Mouse (Mus musculus): ENCODE data around the gene Spint2.

The Spint2 gene

DNA sequence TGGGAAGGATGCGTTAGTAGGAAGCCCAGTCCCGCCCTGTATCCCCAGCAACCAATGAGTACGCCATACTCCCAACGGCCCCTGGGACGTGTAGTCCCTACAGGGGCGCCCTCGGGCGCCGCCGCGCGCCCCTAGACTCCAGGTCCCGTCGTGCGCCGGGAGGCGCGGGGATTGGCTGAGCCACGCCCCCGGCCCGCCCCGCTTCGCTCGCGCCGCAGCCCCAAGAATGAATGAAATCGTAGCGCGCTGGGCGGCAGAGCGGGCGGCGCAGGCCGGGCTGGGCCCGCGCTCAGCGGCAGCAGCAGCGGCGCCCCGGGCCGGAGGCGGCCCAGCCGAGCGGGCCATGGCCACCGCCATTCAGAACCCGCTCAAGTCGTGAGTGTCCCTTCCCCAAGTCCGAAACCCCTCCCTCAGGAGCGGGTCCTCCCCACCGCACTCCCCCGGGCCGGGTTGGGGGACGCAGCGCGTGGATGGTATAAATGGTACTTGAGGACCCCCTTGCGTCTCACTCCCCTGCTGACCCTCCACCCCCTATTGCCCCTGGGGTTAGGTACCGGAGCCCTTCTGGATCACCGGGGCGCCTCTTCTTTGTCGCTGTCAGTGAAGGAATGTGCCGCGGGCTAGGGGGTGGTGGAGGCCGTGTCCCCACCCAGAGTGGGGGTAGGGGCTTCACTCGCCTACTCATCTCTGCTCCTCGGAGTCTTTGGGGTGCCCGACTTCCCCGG, 22.2 kb upstream of the Spint2 start, which contains the start of gene Dpf1:
TSS of gene Dpf1 (plus strand) at position 214 of the 725 bp plus-strand sequence.
- peak; percentile 93 for DNase-seq

DNA sequence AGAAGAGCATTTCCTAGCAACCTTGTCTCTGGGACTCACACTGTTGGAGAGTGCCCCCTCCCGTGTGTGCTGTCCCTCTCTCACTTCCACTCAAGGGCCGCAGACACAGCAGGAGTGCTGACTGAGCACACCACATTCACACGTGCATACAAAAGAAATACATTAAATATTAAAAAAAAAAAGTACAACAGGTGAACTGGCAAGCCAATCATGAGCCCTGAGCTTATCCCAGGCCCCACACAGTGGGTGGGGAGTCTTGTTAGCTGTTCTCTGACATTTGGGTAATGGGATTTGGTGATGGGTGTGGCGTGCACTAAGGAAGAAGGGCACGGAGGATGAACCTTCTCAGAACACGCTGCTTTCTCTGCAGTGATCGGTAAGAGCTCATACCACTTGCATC, 20.9 kb upstream of the Spint2 start:
- DNase-seq = no peak

GRCm38 (mm10) chr7:29301127-29301566, 19.4 kb upstream of the Spint2 start:
- peak; percentile 55 for DNase-seq

DNA sequence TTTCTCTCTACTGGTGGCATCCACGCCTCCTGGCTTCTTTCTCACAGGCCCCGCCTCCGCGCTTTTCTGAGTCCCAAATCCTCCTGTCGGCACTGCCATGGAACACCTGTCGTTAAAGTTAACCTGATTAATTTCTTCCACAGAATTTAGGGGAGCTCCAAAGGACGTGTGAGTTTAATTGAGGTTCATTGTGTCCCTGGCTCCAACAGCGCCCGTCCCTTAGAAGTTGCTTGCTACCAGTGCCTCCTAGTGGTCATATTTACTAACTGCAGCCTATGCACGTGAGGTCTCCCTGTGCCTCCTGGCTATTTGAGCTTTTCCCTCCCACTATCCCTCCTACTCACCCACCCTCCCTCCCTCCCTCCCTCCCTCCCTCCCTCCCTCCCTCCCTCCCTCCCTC, 15.3 kb upstream of the Spint2 start:
- no peak for DNase-seq

DNA sequence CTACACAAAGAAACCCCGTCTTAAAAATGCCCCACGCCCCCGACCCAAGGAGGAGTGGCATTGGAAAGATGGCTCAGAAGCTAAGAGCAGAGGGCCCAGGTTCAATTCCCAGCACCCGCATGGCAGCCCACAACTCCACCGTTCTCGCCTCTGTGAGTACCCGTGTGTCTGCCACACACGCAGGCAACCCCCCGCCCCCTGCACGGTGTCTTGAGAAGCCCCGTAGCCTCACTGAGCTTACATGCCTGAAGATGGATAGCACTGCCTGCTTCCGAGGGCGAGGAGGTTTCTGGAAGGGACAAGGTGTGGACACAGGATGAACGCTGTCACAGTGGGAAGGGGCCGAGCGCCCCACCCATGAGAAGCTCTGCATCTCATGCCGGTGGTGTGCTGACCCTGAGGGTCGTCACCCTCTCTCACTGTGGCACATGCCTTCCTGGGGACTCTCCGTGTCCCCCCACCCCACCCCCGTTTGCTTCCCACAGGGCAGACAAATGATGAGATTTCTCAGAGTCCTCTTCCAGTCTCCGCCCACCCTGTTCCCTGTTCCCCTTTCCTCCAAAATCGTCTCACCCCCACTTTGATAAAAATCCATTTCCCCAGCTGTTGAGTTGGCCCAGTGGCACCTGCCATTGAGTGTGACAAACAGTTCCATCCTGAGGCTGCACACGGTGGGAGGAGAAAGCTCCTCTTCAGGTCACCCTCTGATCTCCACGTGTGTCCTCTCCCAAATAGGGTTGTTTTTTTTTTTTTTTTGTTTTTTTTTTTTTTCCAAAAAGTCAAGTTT, 14.3 kb upstream of the Spint2 start:
- DNase-seq = no peak

DNA sequence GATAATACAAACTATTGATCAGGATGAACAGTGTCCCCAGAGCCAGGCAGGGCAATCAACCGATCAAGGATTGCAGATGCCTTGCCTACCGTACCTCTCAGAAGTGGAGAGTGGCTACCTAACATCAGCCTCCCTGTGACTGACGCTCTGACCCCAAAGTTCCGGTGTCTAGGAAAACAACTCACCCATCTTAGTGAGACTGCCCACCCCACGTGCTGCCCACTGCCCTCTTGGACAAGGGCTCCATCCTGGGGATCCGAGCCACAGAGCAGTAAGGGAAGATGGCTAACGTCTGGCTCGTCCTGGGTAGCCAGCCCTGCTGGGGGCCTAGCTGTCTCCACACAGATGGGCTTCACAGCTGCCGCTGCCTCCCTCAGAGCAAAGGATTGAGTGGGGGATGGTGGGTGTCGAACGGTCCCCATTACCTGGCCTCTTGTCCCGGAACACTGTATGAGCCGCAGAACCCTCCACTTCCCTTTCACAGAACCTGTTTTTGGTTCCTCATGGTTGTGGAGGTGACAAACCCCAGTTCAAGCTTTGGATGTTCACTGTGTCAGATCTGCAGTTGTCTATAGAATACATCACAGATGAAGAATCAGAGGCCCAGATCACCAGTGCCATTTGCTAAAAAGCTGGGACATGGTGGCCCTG, 12.5 kb upstream of the Spint2 start:
- no peak for DNase-seq

DNA sequence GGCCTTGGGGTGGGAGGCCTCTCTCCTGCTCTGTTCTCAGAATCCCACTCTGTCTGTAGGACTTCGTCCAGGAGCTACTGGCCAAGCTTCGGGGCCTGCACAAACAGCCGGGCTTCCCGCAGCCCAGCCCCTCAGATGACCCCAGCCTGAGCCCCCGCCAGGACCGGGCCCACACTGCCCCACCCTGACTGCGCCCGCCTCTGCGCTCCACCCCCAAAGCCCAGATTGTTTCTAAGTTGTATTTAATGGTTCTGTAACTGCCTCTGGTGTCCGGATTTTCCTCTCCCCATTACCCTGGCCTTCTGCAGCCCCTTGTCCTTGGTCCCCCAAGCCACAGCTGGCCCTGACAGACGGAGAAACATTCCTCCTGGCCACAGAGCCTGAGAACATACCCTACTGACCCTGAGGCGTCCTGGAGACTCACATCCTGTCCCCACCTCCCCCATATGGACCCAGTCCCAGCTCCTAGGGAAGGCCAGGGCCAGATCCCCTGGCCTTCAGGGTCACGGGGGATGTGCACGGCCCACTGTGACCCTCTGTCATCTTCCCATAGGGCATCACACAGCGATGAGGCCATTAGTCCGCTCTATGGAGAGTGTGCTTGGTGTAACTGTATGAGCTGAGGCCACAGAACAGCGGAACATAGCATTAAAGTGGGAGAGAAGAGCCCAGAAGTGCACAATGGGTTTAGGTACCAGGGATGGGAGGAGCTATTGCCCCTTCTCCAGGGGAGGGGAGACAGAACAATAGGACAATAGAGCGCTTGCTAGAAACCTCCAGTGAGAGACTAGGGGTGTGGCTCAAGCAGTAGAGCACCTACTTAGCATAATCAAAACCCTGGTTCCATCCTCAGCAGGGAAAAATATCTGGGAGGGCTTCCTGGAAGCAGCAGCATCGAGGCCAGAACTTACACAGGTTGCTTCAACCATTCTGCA, 11.7 kb upstream of the Spint2 start:
- no peak for DNase-seq

DNA sequence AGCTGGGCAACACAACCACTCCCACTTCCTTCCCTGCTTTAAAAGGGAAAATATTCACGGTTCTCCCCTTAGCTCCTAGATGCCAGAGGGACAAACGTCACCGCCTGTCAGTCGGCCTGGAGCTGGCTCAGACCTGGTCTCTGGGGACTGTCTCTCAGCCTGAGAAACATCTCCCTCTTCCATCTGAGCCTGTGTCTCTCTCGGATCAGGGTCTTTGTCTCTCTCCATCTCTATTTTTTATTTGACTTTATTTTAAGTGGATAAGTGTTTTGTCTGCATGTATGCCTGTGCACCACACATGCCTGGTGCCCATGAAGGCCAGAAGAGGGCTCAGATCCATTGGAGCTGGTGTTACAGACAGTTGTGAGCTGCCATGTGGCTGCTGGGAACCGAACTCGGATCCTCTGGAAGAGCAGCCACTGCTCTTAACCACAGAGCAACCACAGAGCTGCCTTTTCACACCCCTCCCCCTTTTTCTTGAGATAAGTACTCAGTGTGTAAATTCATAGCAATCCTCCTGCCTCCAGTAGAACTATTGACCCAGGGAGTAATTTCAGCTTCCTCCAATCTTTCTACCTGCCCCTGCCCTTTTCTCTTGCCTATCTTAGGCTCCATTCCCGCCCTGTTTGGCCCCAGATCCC, 10.9 kb upstream of the Spint2 start:
- DNase-seq = no peak

- DNase-seq = no peak
Observed at GRCm38 (mm10) chr7:29291616-29292457, 10.1 kb upstream of the Spint2 start.

GRCm38 (mm10) chr7:29290691-29291485, 9.2 kb upstream of the Spint2 start:
- no peak for DNase-seq

DNA sequence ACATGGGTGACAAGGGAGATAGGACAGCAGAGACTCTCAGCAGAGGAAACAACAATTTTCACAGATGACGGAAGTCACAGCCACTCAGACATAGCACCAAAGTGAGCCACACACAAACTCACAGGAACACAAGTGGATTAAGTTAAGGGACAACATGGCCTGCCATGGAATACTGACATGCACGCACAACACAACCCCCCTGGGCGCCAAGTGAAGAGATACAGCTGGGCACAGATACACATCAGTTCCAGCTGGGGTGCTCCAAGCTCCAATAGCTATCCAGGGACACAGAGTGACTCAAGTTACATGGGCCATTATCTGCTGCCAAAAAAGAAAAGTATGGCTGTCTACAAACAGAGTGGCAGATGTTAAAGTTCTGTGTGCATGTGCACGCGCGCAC, 8.1 kb upstream of the Spint2 start:
- DNase-seq = no peak

GRCm38 (mm10) chr7:29288942-29289638, 7.4 kb upstream of the Spint2 start, which contains the start of gene Ppp1r14a:
Gene Ppp1r14a, plus strand, starts transcription at chr7:29289308.
- DNase-seq = peak; percentile 23

DNA sequence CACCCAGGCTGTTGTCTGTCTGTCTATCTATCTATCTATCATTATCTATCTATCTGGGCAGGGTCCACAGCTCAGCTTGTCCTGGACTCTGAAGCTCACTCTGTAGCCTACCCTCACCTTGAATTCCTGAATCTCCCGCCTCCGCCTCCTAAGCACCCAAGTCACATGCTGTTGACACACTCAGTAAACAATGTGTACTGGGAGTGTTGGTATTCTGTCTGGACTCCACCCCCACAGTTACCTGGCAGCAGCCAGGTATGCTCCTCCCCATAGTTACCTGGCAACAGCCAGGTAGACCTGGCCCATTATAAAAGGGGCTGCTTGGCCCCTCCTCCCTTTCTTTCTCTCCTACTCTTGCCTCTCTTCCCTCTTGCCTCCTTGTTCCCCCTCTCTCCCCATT, 6.4 kb upstream of the Spint2 start:
- no peak for DNase-seq

GRCm38 (mm10) chr7:29287481-29287880, 5.8 kb upstream of the Spint2 start:
- no peak for DNase-seq

DNA sequence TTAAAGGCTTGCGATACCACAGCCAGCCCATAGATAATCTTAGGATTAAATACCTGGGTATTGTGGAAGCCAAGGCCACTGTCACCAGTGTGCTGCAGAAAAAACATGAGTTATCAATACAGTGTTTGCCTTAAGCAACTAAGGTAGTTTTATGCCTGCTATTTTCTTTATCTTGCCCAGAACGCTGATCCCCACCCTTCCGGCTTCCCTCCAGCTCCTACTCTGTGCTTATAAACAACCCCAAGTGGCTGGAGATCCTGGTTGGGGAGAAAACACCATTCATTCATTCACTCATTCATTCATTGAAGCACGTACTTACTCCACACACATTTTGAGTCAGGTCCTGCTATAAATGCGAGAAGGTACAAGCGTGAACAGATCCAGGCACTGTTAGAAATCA, 2.8 kb upstream of the Spint2 start:
- no peak for DNase-seq

GRCm38 (mm10) chr7:29283876-29284275, 2.2 kb upstream of the Spint2 start:
- DNase-seq = no peak

GRCm38 (mm10) chr7:29282074-29282554, 402 bp upstream of the Spint2 start:
- DNase-seq = no peak

DNA sequence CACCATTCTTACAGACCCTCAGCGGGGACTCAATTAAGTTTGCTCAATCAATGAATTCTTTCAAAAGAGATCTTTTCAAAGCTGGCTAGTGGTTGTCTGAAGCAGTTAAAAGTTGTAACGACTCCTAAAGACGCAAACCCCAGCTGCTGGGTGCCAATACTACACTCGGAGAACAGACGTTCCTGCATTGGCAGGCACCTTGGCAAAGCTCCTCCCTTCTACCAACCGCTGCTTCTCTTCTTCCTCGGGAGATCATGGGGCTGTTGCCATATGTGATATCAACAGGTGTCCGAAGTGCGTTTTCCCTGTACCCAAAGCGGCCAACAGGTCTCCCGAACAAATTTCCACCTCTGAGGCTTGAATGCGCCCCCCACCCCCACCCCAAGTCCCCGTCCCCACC, 911 bp downstream of the Spint2 start:
- DNase-seq = no peak

GRCm38 (mm10) chr7:29279924-29280323, 1.8 kb downstream of the Spint2 start:
- DNase-seq = no peak

Data from right cerebral cortex, postnatal 25 days (tissue).